Mouse (Mus musculus) mature B cell (primary cell): ENCODE data around the gene Atp8a2.
"Not testable (repeated sequence)": the region's sequence is repeated elsewhere in the genome, so short reads cannot be mapped to it uniquely, and the experiment has no call there.

Experiments used
- in situ Hi-C: fragments of 300-500 bp; cut with MboI; formaldehyde crosslinking; loops from 2 replicates; pipeline ENCODE4 v1.14.3; 2019

Gene Atp8a2

DNA sequence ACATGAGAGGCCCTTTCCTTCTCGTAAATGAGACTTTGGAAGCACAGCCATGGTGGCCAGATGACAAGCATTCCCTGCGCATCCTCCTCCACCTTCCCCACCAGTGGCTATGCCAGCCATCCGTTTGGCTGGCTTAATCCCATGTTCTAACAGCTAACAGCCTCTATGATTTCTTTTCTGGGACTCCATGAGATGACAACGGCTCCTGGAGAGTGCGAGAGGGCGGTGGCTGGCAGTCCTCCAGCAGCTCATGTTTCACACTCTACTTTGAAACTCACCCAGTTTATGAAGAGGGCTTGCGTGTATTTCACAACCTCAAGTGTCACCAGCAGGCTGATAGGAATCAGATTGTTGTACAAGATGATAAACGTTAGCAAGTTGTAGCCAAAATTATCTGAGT is 170.3 kb downstream of the Atp8a2 start:
- in situ Hi-C loops: no loop called here

DNA sequence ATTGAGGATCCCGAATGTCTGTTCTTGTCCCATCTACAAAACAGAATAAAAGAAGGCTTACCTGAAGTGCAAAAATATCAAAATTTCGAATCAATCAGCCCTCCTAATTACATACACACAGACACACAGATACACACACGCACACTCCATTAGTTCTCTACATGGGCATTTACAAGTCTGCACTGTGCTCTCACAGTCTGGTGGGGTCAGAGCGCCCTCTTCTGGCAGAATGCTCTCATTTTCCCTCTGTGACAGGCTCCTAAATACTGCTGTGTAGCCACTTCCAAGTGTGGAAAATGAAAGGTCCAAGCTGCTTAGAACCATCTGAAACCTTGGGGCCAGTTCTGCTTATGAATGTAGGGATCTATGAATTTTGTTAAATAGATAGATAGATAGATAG is 181.1 kb downstream of the Atp8a2 start:
- in situ Hi-C loops: loop anchor here (10.0 kb wide), 1 partner anchor 411 kb away; no protein-coding TSS in a partner anchor

DNA sequence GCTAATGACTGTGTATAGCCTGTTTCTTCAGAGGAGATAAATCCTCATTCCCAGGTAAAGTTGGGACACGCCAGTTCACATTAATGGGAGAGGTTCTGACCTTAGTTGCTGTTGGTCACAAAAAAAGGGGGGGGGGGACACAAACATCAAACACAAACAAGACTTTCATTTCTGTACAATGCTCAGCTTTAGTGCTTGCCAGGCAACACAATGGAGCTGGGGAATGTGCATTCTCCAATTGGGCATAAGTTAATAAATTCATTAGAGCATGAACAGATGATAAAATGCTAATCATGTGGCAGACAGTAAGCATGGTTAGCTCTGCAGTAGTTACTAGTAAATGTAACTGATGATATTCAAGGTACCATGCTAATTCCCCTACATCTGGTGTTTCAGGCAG is 195.2 kb downstream of the Atp8a2 start:
- in situ Hi-C loops: no loop called here

DNA sequence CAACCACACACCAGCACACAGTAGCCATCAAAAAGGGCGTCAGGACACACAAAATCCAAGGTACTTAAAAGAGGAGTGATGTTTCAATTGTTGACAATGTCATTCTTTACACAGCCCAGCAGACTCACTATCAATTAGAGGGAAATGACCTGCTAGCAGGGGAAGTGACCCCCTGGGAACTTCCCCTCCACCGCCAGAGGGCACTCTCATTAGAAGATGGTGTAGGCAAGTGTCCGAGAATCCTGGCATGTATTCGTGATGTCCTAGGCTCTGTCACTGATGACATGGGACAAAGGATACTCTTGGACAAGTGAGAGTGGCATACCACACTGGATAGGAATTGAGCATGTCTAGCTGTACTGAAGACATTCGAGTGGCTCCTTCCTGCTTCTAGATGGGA is 208.1 kb downstream of the Atp8a2 start:
- in situ Hi-C loops: no loop called here

DNA sequence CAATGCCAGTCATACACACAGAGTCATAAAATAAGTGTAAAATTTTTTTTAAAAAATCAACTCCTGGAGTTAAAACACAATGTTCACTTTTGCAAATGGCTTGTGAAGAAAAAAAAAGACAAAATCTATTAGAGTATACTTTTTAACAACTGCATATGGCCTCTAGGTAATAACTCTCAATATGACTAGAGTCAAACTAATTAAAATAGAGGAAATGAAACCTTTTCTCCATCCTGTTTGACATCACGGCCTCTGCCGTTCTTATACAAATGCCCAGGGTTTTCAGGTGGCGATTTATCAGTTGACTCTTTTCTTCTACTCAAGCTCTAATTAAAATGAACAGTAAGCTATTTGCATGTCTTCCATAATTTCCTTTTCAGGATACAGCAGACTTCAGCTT is 209.0 kb downstream of the Atp8a2 start:
- in situ Hi-C loops: no loop called here

DNA sequence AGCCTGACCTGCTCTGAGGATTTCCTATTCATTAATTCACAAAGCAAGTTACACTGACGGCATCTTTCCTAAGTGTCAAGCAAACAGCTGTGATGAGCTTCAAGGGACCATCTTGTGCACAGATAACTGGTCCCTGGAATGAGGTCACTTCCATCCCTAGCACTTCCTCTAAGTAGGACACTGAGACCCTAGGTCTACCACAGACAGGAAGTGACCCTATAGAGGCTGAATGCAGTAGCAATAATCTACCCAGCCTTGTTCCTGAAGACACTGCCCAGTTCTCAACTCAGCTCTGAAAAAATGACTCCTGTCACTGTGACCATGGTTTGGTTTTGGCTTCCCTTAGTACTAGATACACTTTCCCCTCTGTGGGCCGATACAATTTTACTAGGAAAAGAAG is 219.0 kb downstream of the Atp8a2 start:
- in situ Hi-C loops: no loop called here

DNA sequence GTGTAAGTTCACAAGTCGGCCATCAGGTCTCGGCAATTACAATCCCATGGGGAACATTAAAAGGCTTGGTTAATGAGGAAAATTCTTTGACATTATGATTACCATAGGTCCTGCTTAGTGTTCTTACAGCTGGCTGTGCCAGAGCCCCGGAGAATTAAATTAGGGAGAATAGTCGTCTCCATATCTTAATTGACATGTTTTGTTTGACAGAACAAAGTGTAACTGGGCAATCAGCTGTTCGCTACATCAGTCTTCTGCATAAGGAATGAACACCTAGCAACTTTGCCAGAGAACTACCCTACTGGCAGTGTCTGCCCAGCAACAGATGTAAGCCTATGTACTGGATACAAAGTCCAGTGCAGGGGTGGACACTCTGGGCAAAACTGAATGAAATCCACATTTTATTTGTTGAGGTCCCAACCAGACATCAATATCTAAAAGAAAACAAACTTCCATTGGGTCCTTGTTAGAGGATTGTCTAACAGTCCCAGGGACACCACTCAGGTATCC is 225.7 kb downstream of the Atp8a2 start:
- in situ Hi-C loops: no loop called here

DNA sequence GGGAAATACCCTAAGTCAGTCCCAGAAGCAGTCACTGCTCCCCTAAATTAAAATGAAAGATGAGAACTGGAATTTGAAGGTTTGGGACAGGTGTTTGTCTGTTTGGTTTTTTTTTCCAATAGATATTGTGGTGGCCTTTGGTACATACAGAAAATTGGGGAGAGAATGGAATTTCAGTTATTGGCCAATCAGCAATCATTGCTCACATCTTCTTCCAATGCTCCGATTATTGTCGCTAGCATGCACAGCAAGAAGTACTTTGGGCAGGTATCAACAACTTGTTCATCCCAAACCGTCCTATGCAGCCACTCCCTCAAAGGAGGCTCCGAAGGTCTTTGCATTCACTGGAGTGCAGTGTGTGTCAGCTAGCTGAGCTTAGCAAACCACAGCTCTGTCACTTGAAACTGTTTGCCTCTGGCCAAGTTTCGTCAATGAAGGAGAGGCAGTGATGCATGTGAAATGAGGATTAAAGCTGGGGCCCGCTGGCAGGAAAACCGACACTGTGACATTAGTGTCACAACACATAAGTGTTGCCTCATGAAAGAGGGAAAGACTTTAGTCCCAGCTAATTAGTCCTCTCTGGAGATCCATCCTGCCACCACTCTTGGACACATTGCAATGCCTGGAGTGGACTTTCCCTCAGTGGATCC is 227.4 kb downstream of the Atp8a2 start:
- in situ Hi-C loops: no loop called here

DNA sequence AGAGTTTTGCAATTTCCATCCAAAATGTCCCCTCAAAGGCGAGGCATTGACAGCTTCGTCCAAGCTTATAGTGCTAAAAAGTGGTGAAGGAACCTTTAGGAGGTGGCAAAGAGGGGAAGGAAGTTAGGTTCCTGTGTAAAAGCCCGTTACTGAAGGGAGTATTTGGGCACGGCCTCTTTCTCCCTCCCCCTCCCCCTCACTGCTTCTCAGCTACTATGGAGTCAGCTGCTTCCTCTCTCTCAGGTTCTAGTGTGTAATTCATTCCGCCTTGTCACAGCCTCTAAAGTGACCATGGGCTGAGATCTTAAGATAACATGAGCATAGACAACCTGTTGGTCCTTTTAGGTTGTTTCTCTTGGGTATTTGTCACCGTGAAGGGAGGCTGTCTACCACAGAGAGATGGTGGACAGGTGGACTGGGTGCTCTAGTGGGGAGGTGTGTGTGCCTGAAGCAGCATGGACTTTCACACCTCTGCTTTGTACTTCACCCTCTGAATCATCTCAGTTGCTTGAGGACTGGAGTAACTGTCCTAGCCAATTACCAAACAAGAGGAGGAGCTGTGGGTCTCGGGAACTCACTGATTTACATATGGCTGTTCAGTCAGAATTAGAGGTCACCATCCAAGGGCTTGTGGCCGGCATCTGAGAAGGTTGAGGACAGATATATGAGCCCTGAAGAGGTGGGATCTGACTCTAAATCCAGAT is 229.0 kb downstream of the Atp8a2 start:
- in situ Hi-C loops: no loop called here

DNA sequence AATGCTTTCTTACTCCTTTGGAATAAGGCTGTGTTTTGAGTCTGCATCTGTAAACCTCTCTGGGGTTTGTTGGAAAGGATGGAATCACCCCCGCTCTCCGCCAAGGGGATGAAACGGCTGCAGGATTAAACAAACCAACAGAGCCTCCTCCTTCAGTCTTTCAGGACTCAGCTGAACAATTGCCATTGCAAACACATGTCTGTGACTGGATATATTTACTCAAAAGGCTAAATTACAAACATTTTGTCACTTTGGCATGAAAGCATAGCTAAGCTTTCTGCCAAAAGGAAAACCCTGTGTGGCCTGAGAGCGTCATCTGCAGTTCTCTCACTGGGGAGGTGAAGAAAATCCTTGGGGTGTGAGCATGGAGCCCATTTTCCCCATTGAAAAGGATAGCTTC is 230.0 kb downstream of the Atp8a2 start:
- in situ Hi-C loops: no loop called here

DNA sequence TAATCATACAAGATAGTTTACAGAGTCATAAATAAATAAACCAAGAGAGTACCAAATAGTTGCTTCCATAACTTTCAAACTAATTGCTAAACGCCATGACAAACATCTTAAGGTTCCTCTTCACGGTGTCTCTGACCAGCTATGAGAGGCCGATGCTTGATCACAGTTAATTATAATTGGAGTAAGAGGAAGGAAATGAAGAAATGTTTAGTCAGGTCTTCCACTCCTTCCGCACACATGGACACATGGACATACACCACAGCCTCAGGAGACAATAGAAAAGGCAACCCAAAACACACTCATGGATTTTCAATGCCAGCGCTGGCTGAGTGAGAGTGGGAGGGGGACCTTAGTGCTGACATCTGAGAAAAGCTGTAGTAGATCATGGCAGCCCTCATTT is 232.4 kb downstream of the Atp8a2 start:
- in situ Hi-C loops: no loop called here

DNA sequence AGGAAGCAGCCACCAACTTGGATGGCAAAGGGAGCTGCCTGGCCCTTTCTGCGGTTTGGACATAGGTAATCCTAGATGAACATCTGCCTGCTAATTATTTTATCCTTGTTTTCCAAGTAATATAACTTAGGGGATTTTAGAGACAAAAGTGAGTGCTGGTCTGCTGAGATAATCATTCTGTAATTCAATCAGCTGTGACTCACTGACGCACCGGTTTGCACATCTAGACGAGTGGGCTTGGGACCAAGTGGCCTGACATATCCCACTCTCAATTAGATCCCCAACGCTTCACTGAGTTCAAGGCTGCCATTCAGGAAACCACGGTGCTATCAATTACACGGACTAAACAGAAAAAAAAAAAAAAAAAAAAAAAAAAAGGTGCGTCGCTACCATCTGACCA is 236.0 kb downstream of the Atp8a2 start:
- in situ Hi-C loops: no loop called here

DNA sequence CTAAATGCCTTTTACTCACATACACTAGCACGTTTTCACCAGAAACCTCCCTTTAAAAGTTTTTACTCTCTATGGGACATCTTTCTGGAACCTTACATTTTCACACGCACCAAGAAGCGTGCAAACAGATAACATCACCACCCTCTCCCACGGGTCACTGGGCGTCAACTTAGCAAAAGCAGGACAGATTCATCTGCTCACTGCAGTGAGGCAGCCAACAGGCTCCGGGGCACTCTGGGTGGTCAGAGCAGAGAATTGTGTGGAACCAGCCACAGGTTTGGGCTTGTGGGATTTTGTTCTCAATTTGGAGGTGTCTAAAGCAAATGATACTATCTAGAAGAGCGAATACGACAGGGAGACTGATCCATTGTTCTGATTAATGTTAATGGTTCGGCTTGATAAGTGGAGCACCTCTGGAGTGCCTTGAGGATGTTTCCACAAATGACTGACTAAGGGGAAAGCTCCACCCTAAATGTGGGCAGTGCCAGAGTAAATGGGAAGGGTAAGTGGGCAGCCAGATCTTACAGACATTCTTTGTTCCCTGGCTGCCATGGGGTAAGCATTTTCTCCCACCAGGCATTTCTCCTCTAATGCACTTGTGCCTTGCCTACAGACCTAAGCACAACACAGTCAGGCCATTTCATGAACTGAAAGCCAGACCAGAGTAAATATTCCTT is 236.6 kb downstream of the Atp8a2 start:
- in situ Hi-C loops: no loop called here

DNA sequence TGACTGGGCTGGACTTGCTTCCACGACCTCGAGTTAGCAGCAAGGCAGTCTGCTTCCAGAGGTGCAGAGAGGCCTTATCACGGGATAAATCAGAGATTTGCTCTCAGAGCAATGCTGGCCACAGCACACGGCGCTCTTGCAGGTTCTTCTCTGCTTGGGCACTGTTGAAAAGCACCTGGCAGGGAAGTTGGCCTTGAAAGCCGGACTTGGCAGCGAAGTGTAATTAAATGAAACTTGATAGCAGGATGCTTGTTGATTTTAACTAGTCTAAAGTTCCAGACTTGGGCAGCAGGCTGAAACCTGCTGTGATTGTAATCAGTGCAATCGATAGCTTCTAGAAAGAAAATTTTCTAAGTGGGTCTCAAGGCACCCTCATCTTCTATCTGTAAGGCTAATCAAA is 237.3 kb downstream of the Atp8a2 start:
- in situ Hi-C loops: no loop called here

DNA sequence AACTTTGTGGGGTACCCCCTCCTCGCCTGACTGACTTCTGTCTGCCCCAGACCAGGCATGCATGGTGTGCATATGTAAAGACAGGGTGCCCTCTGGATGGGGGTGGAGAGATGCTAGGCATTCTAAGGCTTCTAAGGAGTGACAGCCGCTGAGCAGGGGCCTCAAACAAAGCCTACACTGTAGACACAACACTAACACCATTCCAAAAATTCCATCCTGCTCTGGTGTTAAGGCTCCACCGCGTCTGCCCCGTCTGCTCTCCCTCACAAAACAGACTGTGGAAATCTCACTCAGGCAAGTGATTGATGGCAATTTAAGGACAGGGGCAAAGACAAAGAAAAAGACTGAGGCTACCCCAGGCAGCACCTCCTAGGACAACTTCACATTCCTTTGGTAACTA is 247.0 kb downstream of the Atp8a2 start:
- in situ Hi-C loops: no loop called here

DNA sequence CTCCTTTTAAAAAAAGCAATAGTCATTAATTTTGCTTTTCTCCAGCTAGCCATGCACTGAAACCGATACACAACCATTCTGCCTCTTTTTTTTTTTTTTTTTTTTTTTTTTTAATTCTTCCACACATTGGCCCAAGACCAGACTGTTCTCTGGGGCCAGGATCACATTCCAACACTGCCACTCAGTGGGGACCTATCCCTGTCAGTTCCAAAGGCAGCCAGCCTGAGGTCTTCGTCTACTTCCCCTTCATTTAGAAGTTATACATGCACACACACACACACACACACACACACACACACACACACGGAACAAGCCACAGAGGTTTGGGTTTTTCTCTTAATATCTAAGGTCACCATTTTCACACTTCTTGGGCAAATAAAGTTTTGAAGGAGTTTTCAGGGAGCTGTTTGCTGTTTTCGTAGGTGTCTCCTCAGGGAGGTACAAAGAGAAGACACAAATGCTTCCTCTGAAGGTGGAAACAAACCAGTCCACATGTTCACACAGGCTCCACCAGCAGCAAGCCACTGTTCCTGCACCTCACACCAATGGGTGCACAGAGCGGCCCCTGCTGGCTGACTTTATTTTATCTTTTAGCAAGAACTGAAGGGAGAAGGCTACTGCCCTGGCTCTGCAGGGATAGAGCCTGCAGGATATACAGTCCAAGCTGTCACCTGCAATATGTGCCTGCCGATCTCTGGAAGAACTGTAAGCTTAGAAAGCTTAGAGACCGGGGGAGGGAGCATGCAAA is 253.9 kb downstream of the Atp8a2 start:
- in situ Hi-C loops: no loop called here

DNA sequence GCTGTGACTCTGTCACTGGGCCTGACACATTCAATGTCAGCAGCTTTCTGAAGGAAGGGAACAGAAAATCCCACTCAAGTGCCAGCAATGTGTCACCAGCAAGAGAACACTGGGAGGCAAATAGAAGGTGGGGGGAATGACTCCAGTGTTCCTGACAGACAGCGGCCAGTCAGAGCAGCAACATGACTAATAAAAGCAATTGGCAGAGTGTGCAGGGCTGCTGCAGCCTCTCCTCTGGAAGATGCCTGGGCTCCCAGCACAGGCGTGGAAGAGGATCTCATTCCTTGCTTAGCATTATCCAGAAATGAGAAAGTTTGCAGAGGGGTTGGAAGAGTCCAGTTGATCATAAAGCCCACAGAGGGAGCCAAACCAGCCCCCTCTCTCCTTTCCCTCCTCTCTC is 254.8 kb downstream of the Atp8a2 start:
- in situ Hi-C loops: no loop called here

DNA sequence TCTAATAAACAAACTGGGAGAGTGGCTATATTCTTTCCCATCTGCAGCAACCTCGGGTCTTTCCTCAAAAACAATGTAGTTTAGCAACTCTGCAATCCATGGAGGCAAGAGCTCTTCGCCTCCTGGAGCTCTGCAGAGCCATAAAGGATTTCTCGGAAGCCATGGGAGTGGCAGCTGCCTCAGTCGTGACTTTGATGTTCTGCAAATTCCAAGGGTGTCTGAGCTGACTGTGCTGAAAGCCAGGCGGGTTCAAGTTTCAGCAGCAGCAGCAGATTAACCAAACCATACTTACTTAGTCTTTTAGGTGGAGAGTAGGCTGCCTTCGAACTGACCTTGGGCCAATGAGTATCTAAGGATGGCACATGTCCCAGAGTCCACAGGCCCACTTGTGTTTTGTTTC is 264.6 kb downstream of the Atp8a2 start:
- in situ Hi-C loops: no loop called here

DNA sequence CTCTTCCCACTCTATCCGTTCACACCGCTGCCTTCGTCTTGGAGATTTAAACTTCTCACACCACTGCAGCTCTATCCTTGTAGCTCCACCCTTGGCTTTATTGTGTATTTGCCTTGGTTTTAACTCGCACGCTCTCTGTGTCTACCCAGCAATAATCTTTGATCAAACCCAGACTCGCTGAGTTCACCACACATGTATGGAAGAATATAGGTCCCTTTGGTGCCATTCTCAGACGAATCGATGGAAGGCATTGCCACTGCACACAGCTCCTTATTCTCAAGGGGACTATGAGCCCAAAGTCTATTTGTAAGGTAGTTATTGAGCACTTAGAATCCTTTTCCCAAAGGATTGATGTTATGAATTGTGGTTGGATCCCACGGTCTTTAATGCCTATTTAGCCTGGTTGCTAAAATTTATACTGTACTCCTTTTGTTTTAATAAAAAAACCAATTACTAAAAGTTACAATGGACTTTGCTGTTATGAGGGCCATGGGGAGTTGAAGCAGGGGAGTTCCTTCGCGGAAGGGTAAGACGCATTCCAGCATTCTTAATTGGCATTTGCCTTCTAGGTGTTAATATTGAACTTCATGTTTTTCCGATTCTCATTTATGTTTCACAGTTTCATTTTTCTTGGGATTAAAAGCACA is 265.4 kb downstream of the Atp8a2 start:
- in situ Hi-C loops: no loop called here

DNA sequence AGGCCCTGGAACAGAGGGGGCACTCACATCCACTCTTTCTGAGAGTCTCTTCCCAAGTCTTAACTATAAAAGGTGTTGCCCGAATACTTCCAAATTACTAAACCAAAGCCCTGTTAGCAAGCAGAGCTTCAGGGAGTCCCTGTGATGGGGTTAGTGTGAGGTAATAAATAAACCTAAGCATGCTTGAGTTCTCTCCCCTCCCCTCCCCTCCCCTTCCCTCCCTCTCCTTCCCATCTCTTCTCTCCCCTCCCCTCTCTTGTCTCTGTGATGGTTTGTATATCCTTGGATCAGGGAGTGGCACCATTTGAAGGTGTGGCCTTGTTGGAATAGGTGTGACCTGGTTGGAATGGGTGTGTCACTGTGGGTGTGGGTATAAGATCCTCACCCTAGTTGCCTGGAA is 267.8 kb downstream of the Atp8a2 start:
- in situ Hi-C loops: not testable (repeated sequence)

DNA sequence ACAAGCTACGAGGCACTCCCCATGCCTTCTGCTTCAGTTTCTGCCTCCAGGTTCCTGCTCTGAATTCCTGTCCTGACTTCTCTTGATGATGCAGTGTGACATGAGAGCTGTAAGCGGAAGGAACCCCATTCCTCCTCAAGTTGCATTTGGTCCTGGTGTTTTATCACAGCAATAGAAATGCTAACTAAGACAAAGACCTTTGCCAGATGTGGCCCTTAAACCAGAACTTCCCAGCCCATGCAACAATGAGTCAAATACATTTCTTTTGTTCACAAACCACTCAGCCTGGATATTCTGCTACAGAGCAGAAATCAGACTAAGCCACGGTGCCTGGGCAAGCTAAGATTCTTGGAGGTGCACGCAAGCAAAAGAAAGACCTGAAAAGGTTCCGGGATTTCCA is 268.2 kb downstream of the Atp8a2 start:
- in situ Hi-C loops: no loop called here

DNA sequence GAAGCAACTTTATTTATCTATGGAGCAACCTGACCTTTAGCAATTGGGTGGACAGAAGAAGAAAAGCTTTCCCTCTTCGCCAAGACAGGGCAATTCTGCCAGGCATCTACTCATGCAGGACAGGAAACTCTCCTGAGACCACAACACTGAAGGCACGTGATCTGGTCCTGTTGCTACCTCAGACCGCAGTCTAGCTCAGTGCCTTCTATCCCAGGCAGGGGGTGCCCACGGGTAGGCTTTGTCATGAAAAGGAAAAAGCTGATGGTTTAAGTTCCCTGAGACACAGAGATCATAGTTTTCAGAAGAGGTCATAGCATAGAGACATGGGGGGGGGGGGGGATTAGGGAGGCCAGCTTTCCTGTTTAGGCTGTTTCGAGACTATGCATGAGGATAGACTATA is 269.2 kb downstream of the Atp8a2 start:
- in situ Hi-C loops: no loop called here
